Mouse (Mus musculus) cerebellum, adult 18-20 months (tissue): Measurements from ENCODE around the gene Tmem53.
A peak's percentile ranks its signal among the peaks of the same experiment; 100 is the strongest.
"Not testable (repeated sequence)": the region's sequence is repeated elsewhere in the genome, so short reads cannot be mapped to it uniquely, and the experiment has no call there.

Source experiments
- DNase-seq, 2 experiments: peaks; one replicate each; pipeline ENCODE4 v3.0.0; 2021

Tmem53 gene

GRCm38 (mm10) chr4:117252351-117252750 is 600 bp downstream of the Tmem53 start:
- DNase-seq, result no peak

- no peak for DNase-seq
These were observed 1.0 kb downstream of the Tmem53 start for GRCm38 (mm10) chr4:117252755-117253154.

GRCm38 (mm10) chr4:117253218-117254016 is 1.7 kb downstream of the Tmem53 start:
- DNase-seq, result no peak

GRCm38 (mm10) chr4:117254017-117254627 is 2.4 kb downstream of the Tmem53 start:
- DNase-seq, result no peak

GRCm38 (mm10) chr4:117254672-117255071 is 2.9 kb downstream of the Tmem53 start:
- no peak for DNase-seq

GRCm38 (mm10) chr4:117259909-117260308 is 8.2 kb downstream of the Tmem53 start:
- DNase-seq, result not testable (repeated sequence)

- DNase-seq, result no peak
These were observed 9.5 kb downstream of the Tmem53 start for GRCm38 (mm10) chr4:117261222-117261621.

GRCm38 (mm10) chr4:117262101-117262913 is 10.6 kb downstream of the Tmem53 start:
- DNase-seq, result no peak

- no peak for DNase-seq
These were observed 11.2 kb downstream of the Tmem53 start for GRCm38 (mm10) chr4:117262987-117263386.

GRCm38 (mm10) chr4:117267284-117267683 is 15.5 kb downstream of the Tmem53 start:
- peak; percentile 73 to 81 for DNase-seq

GRCm38 (mm10) chr4:117267831-117268437 is 16.2 kb downstream of the Tmem53 start:
- DNase-seq, result no peak

- DNase-seq, result peak; percentile 62 to 70
These were observed 18.5 kb downstream of the Tmem53 start for GRCm38 (mm10) chr4:117270278-117270677.

GRCm38 (mm10) chr4:117272459-117272858 is 20.7 kb downstream of the Tmem53 start:
- no peak for DNase-seq

GRCm38 (mm10) chr4:117274720-117275119 is 23.0 kb downstream of the Tmem53 start:
- no peak for DNase-seq

- no peak for DNase-seq
These were observed 24.5 kb downstream of the Tmem53 start for GRCm38 (mm10) chr4:117276281-117276711.

- no peak for DNase-seq
These were observed 25.3 kb downstream of the Tmem53 start for GRCm38 (mm10) chr4:117277021-117277420.

GRCm38 (mm10) chr4:117277687-117278086 is 25.9 kb downstream of the Tmem53 start:
- DNase-seq, result no peak

GRCm38 (mm10) chr4:117278381-117279252 is 26.9 kb downstream of the Tmem53 start:
- no peak for DNase-seq

GRCm38 (mm10) chr4:117279253-117279642 is 27.5 kb downstream of the Tmem53 start:
- no peak for DNase-seq

- DNase-seq, result no peak
These were observed 28.7 kb downstream of the Tmem53 start for GRCm38 (mm10) chr4:117280397-117280930.

- DNase-seq, result no peak
These were observed 29.5 kb downstream of the Tmem53 start for GRCm38 (mm10) chr4:117281090-117281845.
